Mouse (Mus musculus): ENCODE results near the gene Tjap1. TPM values are rescaled to one million over a fixed set of nuclear protein-coding genes. Genes with fewer than 3 reads are reported as not detected.

Tjap1 gene
- polyA plus RNA-seq, 1 experiment from 2014 or later = 48.8 TPM

- ATAC-seq (ENCODE audit: insufficient read depth, low FRiP score, low TSS enrichment) (no peak), DNase-seq (ENCODE audit: low spot score) (peak; percentile 44)
- H3K27ac ChIP-seq (ENCODE audit: low read depth, low read length) = no peak overlapping the region
- H3K4me3 ChIP-seq (ENCODE audit: low read depth, low read length) = peak overlapping the region; percentile 63
- peak overlapping the region; percentile 97 for H3K4me2 ChIP-seq (ENCODE audit: low read depth)
- peaks cover 13% of the 10 kb centered on the region for H3K4me1 ChIP-seq (ENCODE audit: control insufficient read depth, insufficient read depth, low read length)
- peaks cover 11% of the 10 kb centered on the region for H3K27me3 ChIP-seq (ENCODE audit: control insufficient read depth, insufficient read depth, low read length)
- peaks cover 11% of the 10 kb centered on the region for H3K36me3 ChIP-seq (ENCODE audit: control insufficient read depth, insufficient read depth, low read length)
- H3K9ac ChIP-seq (ENCODE audit: low read length) = peak overlapping the region; percentile 67; the same call in 1 of the 2 replicates
- H3K9me3 ChIP-seq (ENCODE audit: control insufficient read depth, low read length) = 0 out of 2 replicates have a peak, but pooled peaks cover 2% of the 10 kb centered on the region
- WGBS = 60% methylated on average over 14 of the region's 14 CpGs
These were observed 30.0 kb downstream of the Tjap1 start for GRCm38 (mm10) chr17:46252571-46253451.

GRCm38 (mm10) chr17:46251174-46251573 is 31.7 kb downstream of the Tjap1 start:
- 83% methylated on average over 7 of the region's 7 CpGs for WGBS
- DNase-seq (ENCODE audit: low spot score) (no peak), ATAC-seq (ENCODE audit: insufficient read depth, low FRiP score, low TSS enrichment) (no peak)
- no peaks in the 10 kb centered on the region for H3K9me3 ChIP-seq (ENCODE audit: control insufficient read depth, low read length)
- H3K27me3 ChIP-seq (ENCODE audit: control insufficient read depth, insufficient read depth, low read length) = peaks cover 11% of the 10 kb centered on the region
- no peak overlapping the region for H3K4me3 ChIP-seq (ENCODE audit: low read depth, low read length)
- no peak overlapping the region for H3K4me2 ChIP-seq (ENCODE audit: low read depth)
- H3K9ac ChIP-seq (ENCODE audit: low read length) = no peak overlapping the region
- H3K36me3 ChIP-seq (ENCODE audit: control insufficient read depth, insufficient read depth, low read length) = peaks cover 11% of the 10 kb centered on the region
- H3K4me1 ChIP-seq (ENCODE audit: control insufficient read depth, insufficient read depth, low read length) = peaks cover 21% of the 10 kb centered on the region
- no peak overlapping the region for H3K27ac ChIP-seq (ENCODE audit: low read depth, low read length)

- no peaks in the 10 kb centered on the region for H3K9me3 ChIP-seq (ENCODE audit: control insufficient read depth, low read length)
- WGBS = under 1% methylated on average over 37 of the region's 37 CpGs
- H3K4me2 ChIP-seq (ENCODE audit: low read depth) = peak overlapping the region; percentile 84
- ATAC-seq (ENCODE audit: insufficient read depth, low FRiP score, low TSS enrichment) (0 out of 2 replicates have a peak, but pooled peaks have one; percentile 38), DNase-seq (ENCODE audit: low spot score) (no peak)
- H3K36me3 ChIP-seq (ENCODE audit: control insufficient read depth, insufficient read depth, low read length) = peaks cover 23% of the 10 kb centered on the region
- H3K27me3 ChIP-seq (ENCODE audit: control insufficient read depth, insufficient read depth, low read length) = no peaks in the 10 kb centered on the region
- H3K27ac ChIP-seq (ENCODE audit: low read depth, low read length) = 0 out of 2 replicates have a peak overlapping the region, but pooled peaks have one; percentile 27
- peak overlapping the region; percentile 86 for H3K9ac ChIP-seq (ENCODE audit: low read length)
- H3K4me3 ChIP-seq (ENCODE audit: low read depth, low read length) = peak overlapping the region; percentile 98
- peaks cover 14% of the 10 kb centered on the region for H3K4me1 ChIP-seq (ENCODE audit: control insufficient read depth, insufficient read depth, low read length)
These were observed 34.7 kb downstream of the Tjap1 start for GRCm38 (mm10) chr17:46248189-46248522.

GRCm38 (mm10) chr17:46247512-46248188 is 35.2 kb downstream of the Tjap1 start, which contains the start of the genes Polr1c and Yipf3:
Gene Polr1c (minus strand): TSS chr17:46248054.
Gene Yipf3 (plus strand): TSS chr17:46248080.
- Histone ChIP-seq H3K4me2 (ENCODE audit: low read depth) (peak within 1 kb of the TSS; percentile 84), H3K27me3 (ENCODE audit: control insufficient read depth, insufficient read depth, low read length) (no peaks in the 10 kb centered on the region), H3K9ac (ENCODE audit: low read length) (peak within 1 kb of the TSS; percentile 86), H3K4me3 (ENCODE audit: low read depth, low read length) (peak within 1 kb of the TSS; percentile 98), H3K4me1 (ENCODE audit: control insufficient read depth, insufficient read depth, low read length) (peaks cover 14% of the 10 kb centered on the region), H3K9me3 (ENCODE audit: control insufficient read depth, low read length) (no peaks in the 10 kb centered on the region), H3K27ac (ENCODE audit: low read depth, low read length) (0 out of 2 replicates have a peak within 1 kb of the TSS, but pooled peaks have one; percentile 34), H3K36me3 (ENCODE audit: control insufficient read depth, insufficient read depth, low read length) (peaks cover 26% of the 10 kb centered on the region)
- under 1% methylated on average over 52 of the region's 53 CpGs for WGBS
- ATAC-seq (ENCODE audit: insufficient read depth, low FRiP score, low TSS enrichment) (peak; percentile 88), DNase-seq (ENCODE audit: low spot score) (peak; percentile 96)

GRCm38 (mm10) chr17:46244579-46244978 is 38.2 kb downstream of the Tjap1 start:
- Histone ChIP-seq H3K4me1 (ENCODE audit: control insufficient read depth, insufficient read depth, low read length) (peaks cover 14% of the 10 kb centered on the region), H3K4me3 (ENCODE audit: low read depth, low read length) (no peak overlapping the region; the same call in 1 of the 2 replicates), H3K9me3 (ENCODE audit: control insufficient read depth, low read length) (no peaks in the 10 kb centered on the region), H3K9ac (ENCODE audit: low read length) (no peak overlapping the region), H3K36me3 (ENCODE audit: control insufficient read depth, insufficient read depth, low read length) (peaks cover 28% of the 10 kb centered on the region), H3K27ac (ENCODE audit: low read depth, low read length) (no peak overlapping the region), H3K27me3 (ENCODE audit: control insufficient read depth, insufficient read depth, low read length) (no peaks in the 10 kb centered on the region), H3K4me2 (ENCODE audit: low read depth) (no peak overlapping the region)
- DNase-seq (ENCODE audit: low spot score) (no peak), ATAC-seq (ENCODE audit: insufficient read depth, low FRiP score, low TSS enrichment) (no peak)
- 76% methylated on average over 10 of the region's 10 CpGs for WGBS

- Histone ChIP-seq H3K36me3 (ENCODE audit: control insufficient read depth, insufficient read depth, low read length) (peaks cover 31% of the 10 kb centered on the region), H3K4me2 (ENCODE audit: low read depth) (no peak overlapping the region), H3K9me3 (ENCODE audit: control insufficient read depth, low read length) (no peaks in the 10 kb centered on the region), H3K4me1 (ENCODE audit: control insufficient read depth, insufficient read depth, low read length) (peaks cover 8% of the 10 kb centered on the region), H3K4me3 (ENCODE audit: low read depth, low read length) (no peak overlapping the region), H3K27ac (ENCODE audit: low read depth, low read length) (no peak overlapping the region), H3K9ac (ENCODE audit: low read length) (no peak overlapping the region), H3K27me3 (ENCODE audit: control insufficient read depth, insufficient read depth, low read length) (no peaks in the 10 kb centered on the region)
- ATAC-seq (ENCODE audit: insufficient read depth, low FRiP score, low TSS enrichment) = no peak
- DNase-seq (ENCODE audit: low spot score) = no peak
- WGBS = 66% methylated on average over 2 of the region's 2 CpGs
These were observed 39.2 kb downstream of the Tjap1 start for GRCm38 (mm10) chr17:46243624-46244023.

- no peak for ATAC-seq (ENCODE audit: insufficient read depth, low FRiP score, low TSS enrichment)
- no peak for DNase-seq (ENCODE audit: low spot score)
- Histone ChIP-seq H3K9me3 (ENCODE audit: control insufficient read depth, low read length) (no peaks in the 10 kb centered on the region), H3K36me3 (ENCODE audit: control insufficient read depth, insufficient read depth, low read length) (peaks cover 34% of the 10 kb centered on the region), H3K9ac (ENCODE audit: low read length) (no peak overlapping the region), H3K4me1 (ENCODE audit: control insufficient read depth, insufficient read depth, low read length) (peaks cover 7% of the 10 kb centered on the region), H3K27me3 (ENCODE audit: control insufficient read depth, insufficient read depth, low read length) (no peaks in the 10 kb centered on the region), H3K4me2 (ENCODE audit: low read depth) (no peak overlapping the region), H3K4me3 (ENCODE audit: low read depth, low read length) (no peak overlapping the region), H3K27ac (ENCODE audit: low read depth, low read length) (no peak overlapping the region)
- 84% methylated on average over 4 of the region's 4 CpGs for WGBS
These were observed 39.8 kb downstream of the Tjap1 start for GRCm38 (mm10) chr17:46242993-46243392.

GRCm38 (mm10) chr17:46242274-46242673 is 40.6 kb downstream of the Tjap1 start:
- peaks cover 36% of the 10 kb centered on the region for H3K36me3 ChIP-seq (ENCODE audit: control insufficient read depth, insufficient read depth, low read length)

More at GRCm38 (mm10) chr17:46242274-46242673, 40.6 kb downstream of the Tjap1 start:
- H3K9ac ChIP-seq (ENCODE audit: low read length) = no peak overlapping the region
- WGBS = 89% methylated on average over 13 of the region's 13 CpGs
- H3K9me3 ChIP-seq (ENCODE audit: control insufficient read depth, low read length) = no peaks in the 10 kb centered on the region
- ATAC-seq (ENCODE audit: insufficient read depth, low FRiP score, low TSS enrichment) (no peak), DNase-seq (ENCODE audit: low spot score) (no peak)
- no peak overlapping the region for H3K4me2 ChIP-seq (ENCODE audit: low read depth)
- no peak overlapping the region for H3K27ac ChIP-seq (ENCODE audit: low read depth, low read length)
- no peak overlapping the region for H3K4me3 ChIP-seq (ENCODE audit: low read depth, low read length)
- H3K27me3 ChIP-seq (ENCODE audit: control insufficient read depth, insufficient read depth, low read length) = no peaks in the 10 kb centered on the region
- H3K4me1 ChIP-seq (ENCODE audit: control insufficient read depth, insufficient read depth, low read length) = peaks cover 7% of the 10 kb centered on the region
